Mouse (Mus musculus): ENCODE measurements at regions not wholly inside any gene's neighbourhood (a gene's known extent, or its start where the extent isn't known, plus 50 kb on each side); places are given as distances from the start of the nearest gene placed in this dataset.

- DNase-seq (ENCODE audit: low spot score) = no peak
Measured at GRCm38 (mm10) chr16:76079761-76080502, 57.9 kb upstream of the Samsn1 start.

GRCm38 (mm10) chr16:76078219-76078618 lies 56.1 kb upstream of the Samsn1 start:
- no peak for DNase-seq (ENCODE audit: low spot score)

- DNase-seq (ENCODE audit: low spot score) = no peak
Measured at GRCm38 (mm10) chr16:76076231-76076630, 54.1 kb upstream of the Samsn1 start.

Measured in thymus, postnatal 0 days (tissue).